Mouse (Mus musculus) MEL (cell line): ENCODE data around the gene Flnb.

ENCODE experiments used
- CTCF ChIP-seq, 3 experiments: IDR thresholded peaks in 2 of 3; conservative IDR thresholded peaks in 1 of 3; 2 replicates each; pipeline ENCODE4 v1.5.1; 2011 to 2012; ENCODE audit warnings: low read length in 3 of 3, low read depth in 2 of 3, mild to moderate bottlenecking in 2 of 3, improper control_type of control experiment in 1 of 3, inconsistent platforms in 1 of 3, mixed read lengths in 1 of 3, moderate library complexity in 1 of 3; ENCODE audit not compliant: control insufficient read depth in 1 of 3, insufficient read depth in 1 of 3, poor library complexity in 1 of 3, severe bottlenecking in 1 of 3
- ETS1 ChIP-seq: IDR thresholded peaks from 2 replicates; pipeline ENCODE4 v1.6.1; 2012; ENCODE audit warnings: low read depth, mild to moderate bottlenecking, inconsistent platforms, low read length, improper control_type of control experiment, moderate library complexity
- NELFE ChIP-seq: IDR thresholded peaks from 2 replicates; pipeline ENCODE4 v1.6.1; 2011; ENCODE audit warnings: low read depth, low read length, improper control_type of control experiment
- POLR2AphosphoS5 ChIP-seq: IDR thresholded peaks from 2 replicates; pipeline ENCODE4 v1.6.1; 2012; ENCODE audit warnings: low read depth, borderline replicate concordance, mild to moderate bottlenecking, inconsistent platforms, low read length, moderate library complexity, mixed read lengths
- RCOR1 ChIP-seq: IDR thresholded peaks from 2 replicates; pipeline ENCODE4 v1.6.1; 2012; ENCODE audit warnings: low read depth, mild to moderate bottlenecking, inconsistent platforms, low read length, improper control_type of control experiment
- TBP ChIP-seq: IDR thresholded peaks from 2 replicates; pipeline ENCODE4 v1.8.0; 2011; ENCODE audit warnings: low read depth, low read length, improper control_type of control experiment
- ZC3H11A ChIP-seq: IDR thresholded peaks from 2 replicates; pipeline ENCODE4 v1.6.1; 2012; ENCODE audit warnings: low read depth, mild to moderate bottlenecking, inconsistent platforms, low read length, improper control_type of control experiment
- ZNF384 ChIP-seq: IDR thresholded peaks from 2 replicates; pipeline ENCODE4 v1.6.1; 2012; ENCODE audit warnings: low read depth, mild to moderate bottlenecking, inconsistent platforms, low read length, improper control_type of control experiment

GRCm38 (mm10) chr14:7989961-7990360 lies 172.2 kb downstream of the Flnb start:
- TF ChIP-seq CTCF (IDR thresholded peaks at IDR 0.05 in 2 of 3, conservative IDR thresholded peaks at IDR 0.05 in 1 of 3; ENCODE audit: control insufficient read depth in 1 of 3, insufficient read depth in 1 of 3, low read depth in 2 of 3, low read length in 3 of 3, poor library complexity in 1 of 3, severe bottlenecking in 1 of 3) (no peak), RCOR1 (no peak), ETS1 (no peak), POLR2AphosphoS5 (no peak), NELFE (no peak), TBP (no peak), ZC3H11A (no peak), ZNF384 (no peak)
